Mouse (Mus musculus) erythroblast, adult 5-6 weeks (primary cell): ENCODE data around the gene Syt7. TPM values are rescaled to one million over a fixed set of nuclear protein-coding genes. Genes with fewer than 3 reads are reported as not detected.

Experiments used
- total RNA-seq, 2 experiments: library from RNA; stranded (forward) in 1 of 2; stranded (reverse) in 1 of 2; fragments of 150-400 nt in 1 of 2; fragments of 200-764, 138-1000 nt in 1 of 2; gene quantifications; 2 replicates each; pipeline versions ENCODE4 v1.2.3 to v1.2.4; 2015 to 2017; ENCODE audit warnings: low replicate concordance in 2 of 2

Syt7 gene
- total RNA-seq, 2 experiments from 2014 or later, result not detected

Other genes starting within 250 kb of the Syt7 start
- 19.2 and 38.2 TPM in 2 replicates for gene Fads1, start 206.2 kb upstream of the Syt7 start, total RNA-seq (2015; ENCODE audit: low replicate concordance)
- 13.0 and 15.6 TPM in 2 replicates for gene Fads1, start 206.2 kb upstream of the Syt7 start, total RNA-seq (2017; ENCODE audit: low replicate concordance)
- 87.8 and 120 TPM in 2 replicates for gene Tmem258, start 185.1 kb upstream of the Syt7 start, total RNA-seq (2015; ENCODE audit: low replicate concordance)
- 49.7 and 60.6 TPM in 2 replicates for gene Tmem258, start 185.1 kb upstream of the Syt7 start, total RNA-seq (2017; ENCODE audit: low replicate concordance)
- gene Fen1, start 184.9 kb upstream of the Syt7 start, total RNA-seq (2015; ENCODE audit: low replicate concordance), result 15.2 and 26.3 TPM in 2 replicates
- gene Fen1, start 184.9 kb upstream of the Syt7 start, total RNA-seq (2017; ENCODE audit: low replicate concordance), result 38.4 and 58.1 TPM in 2 replicates
- not detected in 2 replicates for gene Myrf, start 148.3 kb upstream of the Syt7 start, total RNA-seq (2015; ENCODE audit: low replicate concordance)
- 0.42 TPM in 1 of 2 replicates, not detected in the other for gene Myrf, start 148.3 kb upstream of the Syt7 start, total RNA-seq (2017; ENCODE audit: low replicate concordance)
- not detected in 2 replicates for gene Dagla, start 84.2 kb upstream of the Syt7 start, total RNA-seq (2015; ENCODE audit: low replicate concordance)
- gene Dagla, start 84.2 kb upstream of the Syt7 start, total RNA-seq (2017; ENCODE audit: low replicate concordance), result not detected in 2 replicates
- not detected in 2 replicates for gene Lrrc10b, start 68.4 kb downstream of the Syt7 start, total RNA-seq (2015; ENCODE audit: low replicate concordance)
- gene Lrrc10b, start 68.4 kb downstream of the Syt7 start, total RNA-seq (2017; ENCODE audit: low replicate concordance), result not detected in 2 replicates
- not detected in 2 replicates for gene Ppp1r32, start 93.8 kb downstream of the Syt7 start, total RNA-seq (2015; ENCODE audit: low replicate concordance)
- gene Ppp1r32, start 93.8 kb downstream of the Syt7 start, total RNA-seq (2017; ENCODE audit: low replicate concordance), result 0.94 TPM in 1 of 2 replicates, not detected in the other
- 18.4 and 27.1 TPM in 2 replicates for gene Cpsf7, start 136.2 kb downstream of the Syt7 start, total RNA-seq (2015; ENCODE audit: low replicate concordance)
- gene Cpsf7, start 136.2 kb downstream of the Syt7 start, total RNA-seq (2017; ENCODE audit: low replicate concordance), result 20.4 and 20.8 TPM in 2 replicates
- gene Sdhaf2, start 137.1 kb downstream of the Syt7 start, total RNA-seq (2015; ENCODE audit: low replicate concordance), result 21.5 and 35.4 TPM in 2 replicates
- 20.1 and 34.9 TPM in 2 replicates for gene Sdhaf2, start 137.1 kb downstream of the Syt7 start, total RNA-seq (2017; ENCODE audit: low replicate concordance)
- gene Tmem216, start 167.1 kb downstream of the Syt7 start, total RNA-seq (2015; ENCODE audit: low replicate concordance), result 9.6 and 18.2 TPM in 2 replicates
- gene Tmem216, start 167.1 kb downstream of the Syt7 start, total RNA-seq (2017; ENCODE audit: low replicate concordance), result 7.2 and 21.6 TPM in 2 replicates
- 10.2 and 13.8 TPM in 2 replicates for gene Cyb561a3, start 188.1 kb downstream of the Syt7 start, total RNA-seq (2015; ENCODE audit: low replicate concordance)
- 6.7 and 7.7 TPM in 2 replicates for gene Cyb561a3, start 188.1 kb downstream of the Syt7 start, total RNA-seq (2017; ENCODE audit: low replicate concordance)
- gene Tmem138, start 188.3 kb downstream of the Syt7 start, total RNA-seq (2015; ENCODE audit: low replicate concordance), result 1.7 and 4.8 TPM in 2 replicates
- gene Tmem138, start 188.3 kb downstream of the Syt7 start, total RNA-seq (2017; ENCODE audit: low replicate concordance), result 1.8 and 4.9 TPM in 2 replicates
- 49.6 and 78.4 TPM in 2 replicates for gene Ddb1, start 216.2 kb downstream of the Syt7 start, total RNA-seq (2015; ENCODE audit: low replicate concordance)
- gene Ddb1, start 216.2 kb downstream of the Syt7 start, total RNA-seq (2017; ENCODE audit: low replicate concordance), result 197 and 283 TPM in 2 replicates
- gene Tkfc, start 216.6 kb downstream of the Syt7 start, total RNA-seq (2015; ENCODE audit: low replicate concordance), result 1.5 and 2.1 TPM in 2 replicates
- gene Tkfc, start 216.6 kb downstream of the Syt7 start, total RNA-seq (2017; ENCODE audit: low replicate concordance), result 1.1 TPM in 2 replicates
- not detected in 2 replicates for gene Vwce, start 245.1 kb downstream of the Syt7 start, total RNA-seq (2015; ENCODE audit: low replicate concordance)
- gene Vwce, start 245.1 kb downstream of the Syt7 start, total RNA-seq (2017; ENCODE audit: low replicate concordance), result not detected in 2 replicates